Mouse (Mus musculus) stomach, embryonic 16.5 days (tissue): ENCODE results near the gene Itgb1. TPM values are rescaled to one million over a fixed set of nuclear protein-coding genes. Genes with fewer than 3 reads are reported as not detected.

Source experiments
- ATAC-seq: fragments of 200-750 bp; cut with Nextera tagmentation; 2 replicates; pipeline ENCODE4 v1.8.0; 2017; ENCODE audit warnings: moderate number of reproducible peaks, moderate TSS enrichment; ENCODE audit not compliant: insufficient read depth, low FRiP score
- H3K27ac ChIP-seq: fragments of 300-500 bp; sonication (generic); 2 replicates; pipeline ENCODE4 v1.5.1; 2014; ENCODE audit warnings: low read length
- H3K27me3 ChIP-seq: fragments of 300-500 bp; sonication (generic); 2 replicates; pipeline ENCODE4 v1.6.1; 2014; ENCODE audit warnings: low read length, control low read depth, mixed read lengths; ENCODE audit not compliant: control insufficient read depth, insufficient read depth
- H3K36me3 ChIP-seq: fragments of 300-500 bp; sonication (generic); 2 replicates; pipeline ENCODE4 v1.6.1; 2014; ENCODE audit warnings: low read length; ENCODE audit not compliant: control insufficient read depth, insufficient read depth
- H3K4me1 ChIP-seq: fragments of 300-500 bp; sonication (generic); 2 replicates; pipeline ENCODE4 v1.6.1; 2014; ENCODE audit warnings: low read length, control low read depth, mixed read lengths; ENCODE audit not compliant: control insufficient read depth, insufficient read depth
- H3K4me2 ChIP-seq: fragments of 300-500 bp; sonication (generic); 2 replicates; pipeline ENCODE4 v1.6.1; 2014; ENCODE audit warnings: low read depth, low read length, mixed read lengths
- H3K4me3 ChIP-seq: fragments of 300-500 bp; sonication (generic); replicated peaks from 2 replicates; pipeline ENCODE4 v1.5.1; 2014; ENCODE audit warnings: mild to moderate bottlenecking, low read length
- H3K9ac ChIP-seq: fragments of 300-500 bp; sonication (generic); 2 replicates; pipeline ENCODE4 v1.6.1; 2014; ENCODE audit warnings: low read length
- H3K9me3 ChIP-seq: fragments of 300-500 bp; sonication (generic); replicated peaks from 2 replicates; pipeline ENCODE4 v1.6.1; 2016; ENCODE audit warnings: low read length, control low read depth; ENCODE audit not compliant: control insufficient read depth
- WGBS: fragments of 180-500 bp; shearing (Covaris S2); extraction: QIAGEN DNeasy Blood & Tissue Kit; methylation state at CpG from one replicate; pipeline ENCODE4 v1.1.7; 2014; 5-methylcytosine and 5-hydroxymethylcytosine counted together
- polyA plus RNA-seq: library from polyadenylated mRNA; unstranded; fragments of >200 nt; fragmentation: Nextera tagmentation; extraction: Ambion mirVana; gene quantifications from 2 replicates; pipeline ENCODE4 v1.2.1, GENCODE M21; 2015

Itgb1 gene
- polyA plus RNA-seq, result 299 and 315 TPM in 2 replicates

DNA sequence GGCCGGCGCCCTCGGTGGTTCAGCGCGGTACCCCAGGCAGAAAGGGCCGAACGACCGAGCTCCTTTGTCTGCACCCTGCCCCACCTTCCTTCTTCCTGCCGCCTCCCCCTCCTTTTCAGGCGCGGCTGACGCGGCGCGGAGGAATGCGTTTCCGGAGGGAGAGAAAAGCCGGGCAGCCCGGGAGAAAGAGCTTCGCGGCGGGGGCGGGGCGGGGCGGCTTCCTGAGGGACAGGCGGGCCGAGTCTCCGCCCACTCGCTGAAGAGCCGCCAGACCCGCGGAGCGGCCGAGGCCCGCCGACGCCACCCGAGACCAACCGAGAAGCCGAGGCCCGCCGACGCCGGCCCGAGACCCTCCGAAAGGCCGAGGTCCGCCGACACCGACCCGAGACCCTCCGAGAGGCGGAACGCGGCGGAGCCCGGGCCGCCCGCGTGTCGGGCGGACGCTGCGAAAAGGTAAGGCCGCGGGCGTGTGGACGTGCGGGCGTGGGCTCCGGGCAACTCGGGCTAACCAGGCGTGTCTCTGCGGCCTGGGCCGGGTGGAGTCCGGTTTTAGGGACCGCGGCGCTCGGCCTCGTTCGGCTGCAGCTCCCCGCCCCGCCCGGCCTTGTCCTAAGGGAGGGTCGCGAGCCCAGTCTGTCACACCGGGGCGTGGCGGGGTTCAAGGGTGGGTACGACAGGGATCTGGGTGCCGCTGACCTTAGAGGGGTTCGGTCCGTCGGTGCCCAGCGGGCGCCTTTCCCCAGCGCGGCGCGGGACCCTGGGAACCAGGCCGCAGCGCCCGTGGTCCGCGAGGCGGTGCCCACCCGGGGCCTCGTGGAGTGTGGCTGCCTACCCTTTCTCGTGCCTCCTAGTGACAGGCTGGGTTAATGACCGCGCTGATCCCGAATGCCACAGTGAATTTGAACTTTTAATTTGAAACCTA lies at the start of gene Itgb1:
Gene Itgb1, plus strand, starts transcription at position 148 of the 922 bp plus-strand sequence.
- Histone ChIP-seq H3K27me3 (no peaks in the 10 kb centered on the region), H3K4me1 (peaks cover 19% of the 10 kb centered on the region), H3K27ac (peak within 1 kb of the TSS; percentile 99), H3K36me3 (no peaks in the 10 kb centered on the region), H3K9ac (peak within 1 kb of the TSS; percentile 100), H3K9me3 (no peaks in the 10 kb centered on the region), H3K4me2 (peak within 1 kb of the TSS; percentile 81), H3K4me3 (peak within 1 kb of the TSS; percentile 90)
- WGBS, result under 1% methylated on average over 109 of the region's 113 CpGs
- ATAC-seq, result peak; percentile 94

- 58% methylated on average over 1 of the region's 1 CpGs for WGBS
- H3K27ac ChIP-seq, result no peak overlapping the region
These were observed 42.4 kb upstream of the Itgb1 start for GRCm38 (mm10) chr8:128643104-128643503.

GRCm38 (mm10) chr8:128645452-128645851 lies 40.0 kb upstream of the Itgb1 start:
- Histone ChIP-seq H3K9ac (no peak overlapping the region), H3K36me3 (no peaks in the 10 kb centered on the region), H3K4me1 (no peaks in the 10 kb centered on the region), H3K9me3 (no peaks in the 10 kb centered on the region), H3K4me3 (no peak overlapping the region), H3K4me2 (no peak overlapping the region), H3K27me3 (no peaks in the 10 kb centered on the region), H3K27ac (no peak overlapping the region)
- ATAC-seq, result no peak

More at GRCm38 (mm10) chr8:128643104-128643503, 42.4 kb upstream of the Itgb1 start:
- Histone ChIP-seq H3K4me2 (no peak overlapping the region), H3K4me1 (no peaks in the 10 kb centered on the region), H3K9me3 (no peaks in the 10 kb centered on the region), H3K9ac (no peak overlapping the region), H3K27me3 (no peaks in the 10 kb centered on the region), H3K4me3 (no peak overlapping the region), H3K36me3 (no peaks in the 10 kb centered on the region)
- no peak for ATAC-seq

DNA sequence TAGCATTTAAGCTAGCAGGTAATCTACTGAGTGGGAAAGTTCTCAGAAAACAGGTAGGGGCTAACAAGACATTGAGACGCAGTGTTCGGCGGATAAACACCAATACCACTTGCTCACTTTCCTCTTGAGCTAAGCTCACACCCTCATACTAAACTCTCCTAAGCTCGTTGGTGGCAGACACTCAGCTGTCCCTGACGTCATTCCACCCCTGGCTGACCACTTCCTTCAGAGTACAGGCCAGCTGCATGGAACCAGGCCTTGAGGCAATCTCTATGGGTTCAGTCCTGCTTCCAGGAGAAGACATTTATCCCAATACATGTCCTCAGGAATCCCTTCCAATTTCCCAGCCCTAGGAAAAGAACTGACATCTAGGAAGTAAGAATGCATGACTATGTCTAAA lies 39.0 kb upstream of the Itgb1 start:
- H3K9me3 ChIP-seq, result no peaks in the 10 kb centered on the region
- no peak overlapping the region for H3K4me3 ChIP-seq
- ATAC-seq, result no peak
- no peak overlapping the region for H3K4me2 ChIP-seq
- H3K36me3 ChIP-seq, result no peaks in the 10 kb centered on the region
- no peaks in the 10 kb centered on the region for H3K27me3 ChIP-seq
- H3K27ac ChIP-seq, result no peak overlapping the region
- no peak overlapping the region for H3K9ac ChIP-seq
- WGBS, result 75% methylated on average over 5 of the region's 5 CpGs
- H3K4me1 ChIP-seq, result no peaks in the 10 kb centered on the region

GRCm38 (mm10) chr8:128648071-128648470 lies 37.4 kb upstream of the Itgb1 start:
- Histone ChIP-seq H3K4me3 (no peak overlapping the region), H3K9ac (no peak overlapping the region), H3K4me1 (no peaks in the 10 kb centered on the region), H3K27ac (no peak overlapping the region), H3K9me3 (no peaks in the 10 kb centered on the region), H3K36me3 (no peaks in the 10 kb centered on the region), H3K27me3 (no peaks in the 10 kb centered on the region), H3K4me2 (no peak overlapping the region)
- ATAC-seq, result no peak

DNA sequence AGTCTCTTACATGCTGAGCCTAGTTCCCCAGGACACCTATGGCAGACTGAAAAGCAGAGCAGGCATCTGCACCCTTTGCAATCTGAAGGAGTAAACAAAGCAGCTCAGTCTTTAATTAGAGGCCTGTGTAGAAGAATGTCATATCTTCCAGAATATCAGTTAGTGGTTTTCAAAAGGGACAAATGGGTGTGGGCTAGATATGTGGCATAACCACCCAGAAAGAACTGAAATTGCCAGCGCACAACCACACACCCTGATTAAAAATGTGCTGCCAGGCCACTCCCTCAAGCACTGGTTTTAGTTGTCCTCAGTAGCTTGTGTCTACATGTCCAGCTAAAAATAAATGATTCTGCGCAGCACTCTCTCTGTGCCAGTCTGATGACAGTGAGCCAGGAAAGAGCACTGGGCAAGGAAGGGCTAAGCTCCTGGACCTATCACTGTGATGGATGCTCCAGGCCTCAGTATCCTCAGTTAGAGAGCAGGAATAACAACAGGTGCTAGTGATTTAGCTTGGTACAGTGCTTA lies 35.1 kb upstream of the Itgb1 start:
- Histone ChIP-seq H3K27me3 (no peaks in the 10 kb centered on the region), H3K4me2 (no peak overlapping the region), H3K4me3 (no peak overlapping the region), H3K4me1 (peaks cover 16% of the 10 kb centered on the region), H3K9ac (no peak overlapping the region), H3K9me3 (no peaks in the 10 kb centered on the region), H3K36me3 (no peaks in the 10 kb centered on the region), H3K27ac (no peak overlapping the region)
- ATAC-seq, result no peak
- 76% methylated on average over 2 of the region's 2 CpGs for WGBS

DNA sequence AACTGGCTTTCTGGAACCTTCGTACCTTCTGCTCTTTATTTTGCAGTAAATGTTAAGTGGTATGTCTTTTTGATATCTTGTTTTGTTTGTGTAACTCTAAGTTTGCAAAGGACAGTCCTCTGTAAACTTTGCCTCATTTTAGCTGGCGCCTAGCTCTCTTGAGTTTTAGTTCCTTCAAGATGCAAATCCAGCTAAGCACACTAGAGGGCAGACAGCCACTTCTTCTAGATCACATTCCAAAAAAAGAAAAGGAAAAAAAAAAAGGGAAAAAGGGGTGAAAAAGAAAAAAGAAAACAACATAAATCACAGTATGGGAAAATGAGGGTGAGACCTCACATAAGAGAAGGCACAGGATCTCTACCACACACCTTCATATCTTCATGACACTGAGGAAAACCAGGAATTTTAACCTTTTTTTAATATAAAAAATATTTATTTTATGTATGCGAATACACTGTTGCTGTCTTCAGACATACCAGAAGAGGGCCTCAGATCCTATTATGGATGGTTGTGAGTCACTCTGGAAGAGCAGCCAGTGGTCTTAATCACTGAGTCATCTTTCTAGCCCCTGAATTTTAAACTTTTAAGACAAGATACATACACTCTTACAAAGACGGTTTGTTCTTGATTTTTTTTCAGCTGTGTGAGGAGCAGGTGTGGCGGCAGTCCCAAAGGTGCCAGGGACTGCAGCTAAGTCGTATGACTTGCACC lies 32.9 kb upstream of the Itgb1 start:
- no peaks in the 10 kb centered on the region for H3K36me3 ChIP-seq
- no peak overlapping the region for H3K27ac ChIP-seq
- no peak overlapping the region for H3K9ac ChIP-seq
- 37% methylated on average over 6 of the region's 6 CpGs for WGBS
- H3K4me1 ChIP-seq, result peaks cover 19% of the 10 kb centered on the region
- no peaks in the 10 kb centered on the region for H3K27me3 ChIP-seq
- no peaks in the 10 kb centered on the region for H3K9me3 ChIP-seq
- no peak for ATAC-seq
- no peak overlapping the region for H3K4me2 ChIP-seq
- H3K4me3 ChIP-seq, result no peak overlapping the region

GRCm38 (mm10) chr8:128653642-128654364 lies 31.7 kb upstream of the Itgb1 start:
- peak overlapping the region; percentile 48 for H3K4me2 ChIP-seq
- no peaks in the 10 kb centered on the region for H3K36me3 ChIP-seq
- 27% methylated on average over 5 of the region's 5 CpGs for WGBS
- no peaks in the 10 kb centered on the region for H3K27me3 ChIP-seq
- H3K9ac ChIP-seq, result peak overlapping the region; percentile 65
- peak overlapping the region; percentile 98 for H3K27ac ChIP-seq
- H3K4me1 ChIP-seq, result peaks cover 19% of the 10 kb centered on the region
- no peak for ATAC-seq
- H3K9me3 ChIP-seq, result no peaks in the 10 kb centered on the region
- no peak overlapping the region; the same call in 1 of the 2 replicates for H3K4me3 ChIP-seq
